Mouse (Mus musculus): ENCODE data around the gene Bend5.

DNA sequence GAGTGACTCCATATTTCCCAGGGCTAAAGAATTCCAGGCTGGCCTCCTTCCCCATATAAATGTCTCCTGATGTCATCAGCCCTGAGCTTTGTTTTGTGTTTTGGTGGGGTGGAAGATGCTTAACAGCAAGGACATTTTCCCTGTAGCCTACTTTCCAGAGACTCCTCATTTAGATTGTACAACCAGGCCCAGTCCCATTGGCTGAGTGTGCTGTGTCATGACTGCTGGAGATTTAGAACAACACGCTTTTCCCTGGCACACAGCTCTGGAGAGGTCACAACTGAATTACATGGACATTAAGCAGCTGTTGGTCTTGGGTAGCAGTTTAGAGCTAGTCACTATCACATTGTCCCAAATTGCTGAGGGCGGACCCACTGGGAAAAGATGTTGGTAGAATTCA lies 16.4 kb downstream of the Bend5 start:
- TF ChIP-seq CTCF (IDR thresholded peaks at IDR 0.05; ENCODE audit: low read depth) (no peak), EP300 (optimal IDR thresholded peaks at IDR 0.05) (no peak)

Data from stomach, postnatal 0 days (tissue).